Mouse (Mus musculus) gastrocnemius, postnatal 10 days (tissue): ENCODE measurements around the gene Hist1h4i. TPM values are rescaled to one million over a fixed set of nuclear protein-coding genes. Genes with fewer than 3 reads are reported as not detected.
A peak's percentile ranks its signal among the peaks of the same experiment; 100 is the strongest.

ENCODE experiments used
- DNase-seq: peaks from one replicate; pipeline ENCODE4 v3.0.0; 2021; ENCODE audit warnings: mixed read lengths
- total RNA-seq, 2 experiments: library from RNA; stranded (reverse); gene quantifications; 2 replicates each; pipeline ENCODE4 v1.2.3; 2021

Hist1h4i gene
- total RNA-seq, 2 experiments from 2014 or later: 77.9 to 89.2 TPM

DNA sequence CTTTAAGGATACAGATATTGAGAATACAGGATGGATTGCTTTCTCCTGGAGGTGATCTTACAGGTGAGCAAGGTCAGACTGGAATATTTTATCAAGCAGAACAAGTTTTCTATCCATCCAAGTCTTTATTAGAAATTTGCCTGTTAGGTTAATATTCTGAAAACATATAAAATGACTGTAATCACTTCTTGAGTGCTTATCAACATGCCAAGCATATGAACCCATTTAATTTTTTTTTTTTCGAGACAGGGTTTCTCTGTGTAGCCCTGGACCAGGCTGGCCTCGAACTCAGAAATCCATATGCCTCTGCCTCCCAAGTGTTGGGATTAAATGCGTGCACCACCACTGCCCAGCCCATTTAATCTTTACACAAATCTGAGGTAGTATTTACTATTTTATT is 4.2 kb downstream of the Hist1h4i start:
- no peak for DNase-seq

DNA sequence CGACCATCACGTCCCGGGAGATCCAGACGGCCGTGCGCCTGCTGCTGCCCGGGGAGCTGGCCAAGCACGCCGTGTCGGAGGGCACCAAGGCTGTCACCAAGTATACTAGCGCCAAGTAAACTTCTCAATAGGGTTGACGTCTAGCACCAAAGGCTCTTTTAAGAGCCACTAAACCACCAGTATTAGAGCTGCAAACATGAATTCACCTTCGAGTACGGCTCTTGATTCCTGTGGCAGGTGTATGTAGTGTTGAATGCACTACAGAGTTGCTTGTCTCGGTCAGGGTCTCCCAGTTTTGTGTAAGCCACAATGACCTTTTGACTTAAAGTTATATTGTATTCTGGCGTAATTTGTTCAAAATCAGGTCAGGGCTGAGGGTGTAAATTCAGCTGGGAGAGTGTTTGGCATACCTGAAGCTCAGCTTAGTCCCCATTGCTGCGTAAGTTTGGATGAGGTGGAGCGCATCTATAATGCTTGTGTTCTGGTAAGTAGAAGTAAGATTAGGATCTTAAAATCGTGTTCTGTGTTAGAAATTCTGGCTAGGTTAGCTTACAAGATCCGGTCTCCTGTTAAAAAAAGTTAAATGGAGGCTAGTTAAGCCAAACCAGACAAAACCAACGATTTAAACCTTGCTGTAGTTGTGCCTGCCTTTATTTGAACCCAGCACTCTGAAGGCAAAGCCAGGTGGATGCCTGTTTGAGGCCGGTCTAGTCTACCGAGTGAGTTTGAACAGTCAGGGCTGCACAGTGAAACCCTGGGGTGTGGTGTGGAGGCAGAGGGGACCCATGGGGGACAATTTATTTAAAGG is 4.8 kb downstream of the Hist1h4i start:
- DNase-seq: no peak

DNA sequence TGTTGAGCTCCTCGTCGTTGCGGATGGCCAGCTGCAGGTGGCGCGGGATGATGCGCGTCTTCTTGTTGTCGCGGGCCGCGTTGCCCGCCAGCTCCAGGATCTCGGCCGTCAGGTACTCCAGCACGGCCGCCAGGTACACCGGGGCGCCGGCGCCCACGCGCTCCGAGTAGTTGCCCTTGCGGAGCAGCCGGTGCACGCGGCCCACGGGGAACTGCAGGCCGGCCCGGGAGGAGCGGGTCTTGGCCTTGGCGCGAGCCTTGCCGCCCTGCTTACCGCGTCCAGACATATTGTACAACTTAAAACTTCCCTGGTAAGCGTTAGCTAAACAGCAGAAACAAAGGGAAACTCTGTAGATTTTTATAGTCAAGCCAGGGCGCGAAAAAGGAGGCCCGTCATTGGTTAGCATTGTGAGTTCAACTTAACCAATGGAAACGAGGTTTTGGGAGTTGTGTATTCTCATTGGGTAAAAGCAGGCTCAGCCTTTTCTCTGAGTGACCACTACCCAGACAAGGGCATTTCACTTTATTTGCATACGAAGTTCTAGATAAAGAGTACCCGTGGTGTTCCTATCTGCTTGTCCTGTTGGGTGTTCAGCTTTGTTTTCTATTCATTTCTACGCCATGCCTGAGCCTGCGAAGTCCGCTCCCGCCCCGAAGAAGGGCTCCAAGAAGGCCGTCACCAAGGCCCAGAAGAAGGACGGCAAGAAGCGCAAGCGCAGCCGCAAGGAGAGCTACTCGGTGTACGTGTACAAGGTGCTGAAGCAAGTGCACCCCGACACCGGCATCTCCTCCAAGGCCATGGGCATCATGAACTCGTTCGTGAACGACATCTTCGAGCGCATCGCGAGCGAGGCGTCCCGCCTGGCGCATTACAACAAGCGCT is 5.7 kb downstream of the Hist1h4i start, which contains the start of the genes Hist1h2ah and Hist1h2bk:
Hist1h2ah (minus strand) TSS at position 302 of the 882 bp plus-strand sequence.
Hist1h2bk (plus strand) TSS at position 604 of the 882 bp plus-strand sequence.
- peak; percentile 64 for DNase-seq

DNA sequence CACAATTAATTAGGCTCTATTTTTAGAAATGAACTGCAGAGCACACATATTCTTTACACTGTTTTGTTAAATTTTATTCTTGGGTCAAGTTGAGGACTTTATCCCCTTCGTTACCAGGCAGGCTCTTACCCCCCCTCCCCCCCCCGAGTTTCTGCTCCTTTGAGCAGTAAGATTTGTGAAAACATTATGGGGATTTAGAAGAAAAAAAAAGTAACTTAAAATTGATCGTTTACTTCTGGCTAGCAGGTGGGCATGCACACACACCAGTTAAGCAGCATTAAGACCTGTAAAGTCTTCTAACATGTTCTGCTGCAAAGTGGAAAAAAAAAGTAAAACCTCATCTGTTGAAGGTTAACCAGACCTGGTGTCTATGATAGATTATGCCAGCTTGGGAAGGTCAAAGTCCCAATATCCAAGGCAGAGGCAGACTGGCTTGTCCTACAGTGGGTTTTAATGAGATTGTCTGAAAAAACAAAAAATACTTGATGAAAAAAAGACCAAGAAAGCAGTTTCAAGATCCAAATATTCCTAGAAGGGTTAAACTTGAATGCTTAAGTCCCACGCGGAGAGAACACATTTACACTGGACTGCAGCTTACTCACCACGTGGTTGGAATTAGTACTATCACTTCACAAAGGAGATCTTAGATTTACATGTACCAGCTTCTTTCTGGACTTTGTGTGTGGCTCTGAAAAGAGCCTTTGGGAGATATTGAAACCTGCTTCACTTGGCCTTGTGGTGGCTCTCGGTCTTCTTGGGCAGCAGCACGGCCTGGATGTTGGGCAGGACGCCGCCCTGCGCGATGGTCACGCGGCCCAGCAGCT is 6.5 kb downstream of the Hist1h4i start:
- no peak for DNase-seq

DNA sequence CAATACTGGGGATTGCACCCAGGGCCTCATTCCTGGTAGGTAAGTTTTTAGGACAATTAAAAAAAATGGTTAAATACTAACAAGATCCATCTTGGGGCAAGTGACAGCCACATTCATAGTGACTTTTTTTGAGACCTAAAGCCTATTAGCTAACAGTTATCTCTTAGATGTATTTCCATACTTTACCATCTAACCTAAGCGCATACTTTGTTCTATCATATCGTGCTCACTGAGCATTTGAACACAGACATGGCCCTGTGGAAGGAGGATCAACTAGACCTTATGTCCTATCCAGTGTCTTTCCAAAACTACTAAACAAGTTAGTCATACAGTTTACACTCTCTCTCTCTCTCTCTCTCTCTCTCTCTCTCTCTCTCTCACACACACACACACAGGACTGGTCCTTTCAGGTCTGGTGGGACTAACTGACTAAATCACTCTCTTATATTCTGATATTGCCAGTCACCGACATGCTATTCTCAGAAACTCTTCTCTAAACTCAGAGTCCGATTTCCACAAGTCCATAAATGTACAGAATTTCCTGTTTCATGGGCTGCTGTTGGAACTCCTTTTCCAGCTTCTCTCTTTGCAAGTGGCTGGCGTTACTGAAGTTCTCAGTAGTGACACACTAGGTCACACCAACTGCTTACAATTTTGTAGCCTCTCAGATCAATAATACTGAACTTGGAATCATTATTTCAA is 7.3 kb downstream of the Hist1h4i start:
- DNase-seq: no peak

DNA sequence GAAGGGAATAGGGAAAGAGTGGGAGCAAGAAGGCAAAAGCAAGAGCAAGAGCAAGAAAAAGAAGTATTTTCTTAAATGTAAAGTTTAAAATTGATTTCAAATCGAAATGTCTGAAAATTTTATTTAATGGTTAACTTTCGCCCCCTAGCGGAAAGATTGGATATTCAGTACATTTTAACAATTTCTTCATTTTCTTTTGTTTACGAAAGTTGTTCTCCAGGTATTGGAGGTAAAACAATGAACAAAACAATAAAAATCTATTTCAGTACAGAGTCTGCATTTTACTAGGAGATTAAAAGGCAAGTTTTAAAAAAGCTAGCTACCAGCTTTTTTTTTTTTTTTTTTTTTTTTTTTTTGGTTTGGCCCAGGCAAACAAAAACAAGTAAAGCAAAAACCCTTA is 10.7 kb downstream of the Hist1h4i start:
- no peak for DNase-seq

DNA sequence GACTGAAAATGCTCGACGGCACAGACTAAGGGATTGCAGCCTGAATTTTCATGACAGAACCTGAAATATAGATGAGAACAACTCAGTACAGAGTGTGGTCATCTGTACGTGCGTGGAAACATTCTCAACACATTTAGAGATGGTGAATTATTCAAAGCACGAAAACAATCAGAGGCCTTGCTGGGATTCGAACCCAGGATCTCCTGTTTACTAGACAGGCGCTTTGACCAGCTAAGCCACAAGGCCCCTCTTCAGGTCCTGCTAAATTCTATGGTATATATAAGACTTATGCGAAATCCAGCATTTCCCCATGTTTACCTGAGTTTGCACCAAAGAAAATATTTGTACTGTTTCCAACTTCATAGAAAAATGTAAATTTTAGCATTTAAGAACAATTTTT is 11.2 kb downstream of the Hist1h4i start:
- no peak for DNase-seq

DNA sequence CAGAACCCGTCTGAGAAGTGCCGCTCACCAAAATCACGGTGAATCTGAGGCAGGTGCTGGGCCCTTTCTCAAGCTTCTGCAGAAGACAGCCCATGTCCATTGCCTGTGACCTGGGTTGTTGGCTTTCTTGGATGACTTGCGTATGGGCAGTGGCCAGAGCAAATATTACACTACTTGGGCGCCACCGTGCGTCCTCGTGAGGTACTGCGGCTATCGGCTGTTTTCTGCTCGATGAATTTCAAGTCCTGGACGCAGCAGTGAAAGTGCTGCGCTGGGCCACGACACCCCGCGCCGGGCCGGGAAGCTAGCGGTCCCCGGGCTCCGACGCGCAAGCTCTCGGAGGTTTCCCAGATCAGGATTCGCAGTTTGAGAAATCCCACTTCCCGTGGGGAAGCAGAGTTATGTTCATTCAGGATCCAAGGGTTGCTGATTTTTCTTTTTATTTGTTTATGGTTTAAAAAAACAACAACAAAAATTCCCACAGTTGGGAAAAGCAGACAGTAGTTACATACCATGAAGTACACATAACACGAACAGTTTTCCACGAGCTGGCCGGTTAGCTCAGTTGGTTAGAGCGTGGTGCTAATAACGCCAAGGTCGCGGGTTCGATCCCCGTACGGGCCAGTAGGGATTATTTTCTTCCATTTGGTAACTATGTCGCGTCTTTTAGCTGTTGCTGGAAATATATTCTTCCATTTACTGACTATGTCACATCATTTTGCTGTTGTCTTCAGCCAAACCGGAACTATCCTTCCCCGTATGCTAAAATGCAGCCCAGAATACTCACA is 12.3 kb downstream of the Hist1h4i start:
- peak; percentile 95 for DNase-seq

DNA sequence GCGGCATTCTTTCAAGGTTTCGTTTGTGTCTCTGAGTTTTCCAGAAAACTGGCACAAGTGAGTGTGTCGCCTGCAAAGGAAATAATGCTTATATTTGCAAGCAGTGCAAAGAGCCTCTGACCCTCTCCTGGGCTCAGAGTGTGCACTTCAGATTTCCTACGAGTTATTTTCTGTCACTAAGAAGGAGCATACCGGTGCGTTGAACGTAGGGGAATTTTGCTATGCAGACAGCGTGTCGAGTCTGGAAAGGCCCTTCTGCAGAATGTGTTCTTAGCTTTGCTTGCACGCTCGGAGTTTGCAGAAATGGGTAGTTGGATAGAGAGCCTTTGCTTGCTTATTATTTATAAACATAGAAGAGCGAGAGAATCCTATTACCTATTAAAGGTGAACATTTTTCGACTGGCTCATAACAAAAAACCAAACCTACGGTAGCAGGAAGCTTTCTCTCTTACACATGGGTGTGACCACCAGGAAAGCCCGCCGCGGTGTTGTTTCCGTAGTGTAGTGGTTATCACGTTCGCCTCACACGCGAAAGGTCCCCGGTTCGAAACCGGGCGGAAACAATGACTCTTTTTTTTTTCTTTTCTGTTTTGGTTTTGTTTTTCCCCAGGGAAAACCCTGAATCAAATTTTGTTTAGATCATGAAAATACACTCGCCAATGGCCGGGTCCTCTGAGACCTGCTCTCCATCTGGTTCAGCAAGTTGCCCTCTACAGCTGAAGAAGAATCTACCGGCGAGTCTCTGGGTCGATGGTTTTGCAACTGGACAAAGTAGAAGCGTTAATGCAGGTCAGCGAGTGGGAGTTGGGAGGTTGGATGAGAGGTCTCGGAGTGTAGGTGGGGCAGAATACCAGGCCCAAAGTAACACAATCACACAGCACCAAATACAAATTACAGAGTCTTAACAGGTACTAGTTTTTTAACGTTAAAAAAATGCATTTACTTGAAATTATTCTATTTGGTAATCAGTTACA is 14.8 kb downstream of the Hist1h4i start:
- DNase-seq: peak; percentile 86

DNA sequence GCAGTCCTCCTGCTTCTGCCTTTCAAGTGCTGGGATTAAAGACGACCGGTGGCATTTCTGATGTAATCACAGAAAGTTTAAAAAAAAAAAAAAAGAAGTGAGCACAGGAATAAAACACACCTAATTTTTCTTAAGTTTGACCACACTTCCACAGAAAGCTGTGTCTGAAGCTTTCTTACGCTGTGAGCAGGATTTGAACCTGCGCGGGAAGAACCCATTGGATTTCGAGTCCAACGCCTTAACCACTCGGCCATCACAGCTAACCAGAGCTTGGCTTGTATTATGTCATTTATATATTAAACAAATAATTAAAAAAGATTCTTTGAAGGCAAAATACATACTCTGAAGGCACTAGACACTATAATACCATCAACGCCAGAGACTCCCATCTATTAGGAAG is 18.9 kb downstream of the Hist1h4i start:
- peak; percentile 67 for DNase-seq

DNA sequence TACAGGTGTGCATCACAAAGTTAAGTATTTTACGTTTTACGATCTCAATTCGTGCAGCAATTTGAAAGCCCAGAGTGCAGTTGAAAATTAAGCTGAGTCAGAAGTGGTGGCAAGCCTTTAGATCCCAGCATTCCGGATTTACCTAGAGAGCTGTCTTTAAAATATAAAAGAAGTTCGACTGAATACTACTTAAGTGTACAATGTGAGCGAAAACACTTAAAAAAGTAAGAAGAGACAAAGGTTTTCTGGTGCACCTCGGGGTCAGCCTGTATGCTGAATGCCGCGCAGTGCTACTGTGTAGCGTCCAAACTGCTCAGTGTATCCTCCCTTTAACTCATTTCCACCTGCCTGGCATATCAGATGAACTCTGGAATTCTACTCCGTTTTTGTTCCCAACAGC is 19.6 kb downstream of the Hist1h4i start:
- DNase-seq: no peak

DNA sequence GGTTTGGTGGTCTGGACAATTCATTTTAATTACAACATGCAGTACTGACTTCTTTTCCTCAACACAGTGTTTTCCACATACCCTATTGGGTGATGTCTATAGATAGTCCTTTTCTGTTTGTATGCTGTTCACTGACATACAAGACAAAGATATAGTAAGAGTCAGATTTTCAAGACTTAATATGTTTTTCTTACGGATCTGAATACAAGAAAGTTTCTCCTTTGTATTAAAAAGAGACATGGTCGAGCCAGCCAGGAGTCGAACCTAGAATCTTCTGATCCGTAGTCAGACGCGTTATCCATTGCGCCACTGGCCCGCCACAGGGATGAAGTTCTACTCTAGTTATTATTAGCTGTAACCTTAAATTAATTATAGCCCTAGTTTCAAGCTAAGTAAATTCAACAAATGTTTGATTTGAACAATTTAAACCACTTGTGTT is 20.2 kb downstream of the Hist1h4i start:
- DNase-seq: peak; percentile 43

DNA sequence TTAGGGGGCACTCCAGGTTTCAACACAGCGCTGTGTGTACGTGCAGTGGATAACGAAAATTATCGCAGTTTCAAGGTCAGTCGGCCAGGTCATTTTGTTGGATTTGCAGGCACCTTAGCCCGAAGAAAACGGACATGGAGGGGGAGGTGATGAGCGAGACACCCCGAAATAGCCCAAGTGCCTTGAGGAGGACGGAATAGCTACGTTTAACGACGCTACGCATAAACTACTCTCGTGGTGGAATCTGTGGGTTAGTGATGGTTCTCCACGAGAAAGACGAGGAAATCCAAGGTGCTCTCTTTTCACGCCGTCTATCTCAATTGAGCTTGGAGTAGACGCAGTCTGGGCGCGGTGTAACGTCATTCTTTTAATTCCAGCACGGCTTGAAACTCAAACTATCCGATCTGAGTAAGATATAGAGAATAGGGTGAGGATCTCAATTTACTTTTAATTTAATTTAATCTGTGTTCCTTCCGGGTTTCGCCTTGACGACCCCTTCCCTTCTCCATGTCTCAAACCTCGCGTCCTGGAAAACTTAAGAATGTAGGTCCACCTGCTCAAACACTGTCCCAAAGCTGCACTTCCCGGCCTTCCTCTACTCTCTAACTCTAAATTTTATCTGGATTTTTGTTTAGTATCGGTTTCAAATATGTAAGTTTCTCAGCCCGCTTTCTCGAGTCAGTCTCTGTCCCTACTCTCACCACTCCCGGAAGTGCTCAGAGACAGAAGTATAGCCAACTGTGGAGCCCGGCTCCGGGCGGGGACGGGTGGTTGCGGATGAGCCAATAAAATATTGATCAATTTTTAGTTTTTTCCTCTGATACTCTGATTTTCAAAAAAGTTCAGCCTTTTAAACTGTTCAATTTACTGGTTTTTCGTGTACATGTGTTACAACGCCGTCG is 21.0 kb downstream of the Hist1h4i start:
- DNase-seq: no peak

DNA sequence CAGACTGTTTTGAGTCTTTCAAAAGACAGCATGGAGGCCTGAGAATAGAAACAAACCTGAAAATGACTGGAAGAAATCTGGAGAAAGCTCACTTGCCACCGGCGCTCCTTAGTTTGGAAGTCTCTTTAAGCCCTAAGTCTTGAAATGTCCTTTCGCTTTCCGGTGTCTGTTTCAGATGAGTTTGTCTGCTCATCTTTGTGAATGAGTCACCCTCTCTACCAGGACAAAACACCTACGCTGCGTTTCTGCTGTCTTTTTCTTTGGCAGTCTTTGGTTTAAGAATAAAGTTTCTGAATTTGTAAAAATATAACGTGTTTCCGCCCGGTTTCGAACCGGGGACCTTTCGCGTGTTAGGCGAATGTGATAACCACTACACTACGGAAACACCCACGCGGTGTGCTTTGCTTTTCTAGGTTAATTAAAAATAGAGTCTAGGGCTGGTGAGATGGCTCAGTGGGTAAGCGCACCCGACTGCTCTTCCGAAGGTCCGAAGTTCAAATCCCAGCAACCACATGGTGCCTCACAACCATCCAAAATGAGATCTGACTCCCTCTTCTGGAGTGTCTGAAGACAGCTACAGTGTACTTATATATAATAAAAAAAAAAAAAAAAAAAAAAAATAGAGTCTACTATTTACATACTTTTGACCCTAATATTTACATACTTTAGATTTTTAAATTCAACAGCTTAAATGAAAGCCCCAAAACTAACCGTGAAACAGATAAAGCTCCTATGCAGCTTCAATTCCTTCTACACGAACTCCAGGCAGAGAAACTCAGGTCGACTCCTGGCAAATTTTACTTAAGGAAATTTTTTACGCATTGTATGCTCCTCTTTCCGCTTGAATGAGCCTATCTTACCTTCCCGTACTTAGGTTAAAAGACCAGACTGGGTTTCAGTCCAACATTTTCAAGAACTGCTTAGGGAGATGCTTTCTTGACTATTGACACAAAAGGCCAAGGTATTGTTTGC is 25.4 kb downstream of the Hist1h4i start:
- peak; percentile 45 for DNase-seq

DNA sequence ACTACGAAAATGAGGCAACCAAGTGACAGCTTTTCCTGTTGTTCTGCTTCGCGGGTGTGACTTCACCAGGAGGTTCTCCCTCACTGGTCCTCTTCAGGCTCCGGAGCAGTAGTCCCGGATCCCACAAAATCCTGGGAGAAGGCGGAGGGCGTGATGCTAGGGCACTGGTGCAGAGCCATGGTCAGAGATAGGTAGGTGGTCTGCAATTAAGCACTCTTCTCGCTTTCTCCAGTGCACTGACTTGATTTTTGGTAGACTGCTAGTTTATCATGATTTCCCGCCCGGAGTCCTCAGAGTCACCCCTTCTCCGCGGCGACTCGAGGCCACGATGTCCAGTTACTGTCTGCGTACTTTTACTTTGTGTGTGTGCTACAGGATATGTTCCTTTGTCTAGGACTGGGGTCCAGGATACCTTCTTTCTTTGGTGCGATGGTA is 26.7 kb downstream of the Hist1h4i start:
- DNase-seq: no peak

DNA sequence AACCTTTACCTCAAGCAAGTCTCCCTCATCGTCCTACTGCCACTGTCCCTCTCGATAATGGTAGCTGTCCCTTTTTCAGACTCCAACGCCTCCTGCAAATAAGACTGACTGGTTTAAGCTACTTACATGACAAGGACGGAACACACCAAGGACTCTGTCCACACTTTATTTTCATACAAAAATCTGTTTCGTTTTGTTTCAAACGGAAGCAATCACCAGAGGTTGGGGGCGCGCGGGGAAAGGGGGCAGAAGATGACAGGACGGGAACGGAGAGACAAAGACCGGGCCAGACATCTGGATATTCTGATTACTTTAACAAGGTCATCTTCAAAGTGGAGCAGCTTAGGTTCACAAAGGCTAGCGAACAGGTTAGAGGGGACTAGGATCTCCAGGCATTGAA is 27.4 kb downstream of the Hist1h4i start:
- DNase-seq: no peak

DNA sequence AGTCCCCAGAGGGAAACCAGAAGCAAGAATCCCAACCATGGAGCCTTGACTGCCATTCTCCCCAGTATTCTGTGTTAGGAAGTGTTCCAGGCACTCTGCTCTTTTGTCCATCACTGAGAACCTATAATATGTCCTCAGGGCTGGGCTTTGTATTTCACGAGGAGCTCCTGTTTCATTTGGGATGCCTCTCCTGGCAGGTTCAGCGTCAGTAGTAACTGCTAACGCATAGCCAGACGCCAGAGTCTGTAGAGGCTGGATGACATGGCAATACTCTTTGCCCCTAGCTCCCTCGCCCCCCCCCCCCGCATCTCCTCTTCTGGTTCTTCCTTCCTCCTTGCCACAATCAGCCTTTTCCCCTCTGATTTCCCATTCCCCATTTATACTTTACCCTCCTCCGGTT is 31.5 kb downstream of the Hist1h4i start, which contains the start of gene Prss16:
Prss16 (minus strand) TSS at position 101 of the 400 bp plus-strand sequence.
- DNase-seq: no peak
